Mouse (Mus musculus): ENCODE measurements around the gene Kif5c.

The Kif5c gene

DNA sequence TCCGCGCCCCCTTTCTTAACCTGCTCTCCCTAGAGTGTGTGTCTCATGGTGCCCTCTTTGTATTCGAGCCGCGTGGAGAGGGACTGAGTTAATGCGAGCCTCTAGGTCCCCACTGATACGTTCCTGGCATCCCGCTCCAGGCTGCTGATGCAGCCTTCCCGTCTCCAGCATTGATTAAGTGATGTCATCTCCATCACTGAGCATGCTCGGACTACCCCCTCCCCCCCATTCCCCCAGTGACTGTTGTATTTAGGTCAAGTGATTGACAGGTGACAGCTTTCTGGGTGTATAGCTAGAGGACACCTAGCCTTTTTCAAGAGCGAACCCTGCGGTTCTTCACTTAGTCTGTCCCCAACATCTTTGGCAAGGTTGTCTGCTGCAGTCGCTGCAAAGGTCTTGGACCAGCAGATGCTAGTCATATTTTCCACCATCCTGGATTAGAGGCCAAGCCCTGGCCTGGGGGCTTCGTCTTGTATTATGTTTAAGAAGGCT is 1.6 kb downstream of the Kif5c start:
- peak; percentile 28 for ATAC-seq (ENCODE audit: insufficient number of reproducible peaks, low FRiP score, low TSS enrichment)

DNA sequence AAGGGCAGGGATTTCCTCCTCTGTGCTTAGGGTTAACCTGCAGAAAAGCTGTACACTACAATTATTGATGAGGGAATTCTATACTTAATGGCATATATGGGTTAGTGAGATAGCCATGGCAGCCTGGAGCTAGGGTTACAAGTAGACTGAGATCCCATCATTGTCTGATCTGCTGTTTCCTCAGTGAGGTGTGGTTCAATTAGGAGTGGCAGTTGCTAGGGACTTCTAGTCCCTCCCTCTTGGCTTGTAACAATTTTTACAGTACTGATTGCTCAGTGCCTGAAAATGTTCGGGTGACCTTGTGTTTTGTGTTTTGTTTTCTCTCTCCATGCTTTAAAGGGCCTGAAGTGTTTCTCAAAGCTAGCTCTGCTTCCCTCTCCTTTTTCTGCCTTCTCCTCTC is 2.1 kb downstream of the Kif5c start:
- ATAC-seq (ENCODE audit: insufficient number of reproducible peaks, low FRiP score, low TSS enrichment), result no peak

DNA sequence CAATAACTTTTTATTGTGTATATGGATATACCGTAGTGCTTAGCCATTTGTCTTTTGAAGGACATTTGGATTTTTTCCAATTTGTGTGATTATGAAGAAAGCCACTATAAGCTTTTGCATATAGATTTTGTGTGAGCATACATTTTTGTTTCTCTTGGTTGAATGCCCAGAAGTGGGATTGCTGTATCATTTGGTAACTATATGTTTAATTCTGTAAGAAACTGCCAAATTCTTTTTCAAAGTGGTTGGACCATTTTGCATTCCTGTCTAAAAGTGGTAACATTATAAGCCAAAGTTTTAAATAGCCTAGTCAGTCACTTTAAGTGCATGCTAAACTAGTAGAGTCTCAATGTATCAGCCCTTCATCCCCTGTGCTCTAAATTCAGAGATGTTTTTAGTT is 6.5 kb downstream of the Kif5c start:
- no peak for ATAC-seq (ENCODE audit: insufficient number of reproducible peaks, low FRiP score, low TSS enrichment)

DNA sequence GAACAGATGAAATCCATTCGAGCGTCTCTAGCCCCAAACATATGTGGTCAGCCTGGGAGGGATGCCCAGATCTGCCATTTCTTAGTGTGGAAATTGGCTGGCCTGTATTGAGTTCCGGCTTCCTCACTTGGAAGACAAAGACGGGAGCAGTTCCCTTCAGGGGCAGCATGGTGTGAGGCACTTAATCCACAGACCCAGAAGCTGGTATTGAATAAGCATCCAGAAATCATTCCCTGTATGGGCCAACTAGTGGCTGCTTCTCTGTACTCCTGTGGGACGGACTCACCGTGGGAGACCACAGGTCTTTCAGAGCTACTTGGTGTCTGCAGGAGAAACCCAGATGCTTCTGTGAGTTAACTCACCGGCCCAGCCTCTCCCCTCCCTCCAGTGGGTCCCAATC is 8.5 kb downstream of the Kif5c start:
- ATAC-seq (ENCODE audit: insufficient number of reproducible peaks, low FRiP score, low TSS enrichment), result peak; percentile 84

GRCm38 (mm10) chr2:49628094-49628705 is 9.1 kb downstream of the Kif5c start:
- ATAC-seq (ENCODE audit: insufficient number of reproducible peaks, low FRiP score, low TSS enrichment), result peak; percentile 56; the same call in 1 of the 2 replicates

GRCm38 (mm10) chr2:49629181-49629580 is 10.1 kb downstream of the Kif5c start:
- no peak for ATAC-seq (ENCODE audit: insufficient number of reproducible peaks, low FRiP score, low TSS enrichment)

DNA sequence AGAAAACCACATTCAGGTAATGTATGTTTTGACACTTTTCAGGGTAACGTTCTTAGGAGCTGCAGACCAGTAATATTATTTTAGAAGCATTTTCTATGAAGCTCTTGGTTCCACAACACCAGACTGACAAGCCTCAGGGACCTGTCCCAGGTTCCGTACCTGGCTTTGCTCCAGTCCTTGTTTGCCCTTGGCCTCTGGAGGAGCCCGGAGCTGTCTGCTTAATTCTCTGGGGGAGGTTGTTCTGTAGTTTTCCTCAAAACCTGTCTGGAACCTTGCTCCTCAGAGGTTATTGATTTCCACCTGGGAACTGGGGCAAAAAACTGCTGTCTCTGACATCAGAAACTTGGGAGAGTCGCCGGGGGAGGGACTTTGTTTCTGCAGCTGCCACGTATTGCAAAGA is 11.5 kb downstream of the Kif5c start:
- ATAC-seq (ENCODE audit: insufficient number of reproducible peaks, low FRiP score, low TSS enrichment), result no peak

GRCm38 (mm10) chr2:49633231-49633630 is 14.1 kb downstream of the Kif5c start:
- no peak for ATAC-seq (ENCODE audit: insufficient number of reproducible peaks, low FRiP score, low TSS enrichment)

- no peak for ATAC-seq (ENCODE audit: insufficient number of reproducible peaks, low FRiP score, low TSS enrichment)
Measured at GRCm38 (mm10) chr2:49642761-49643160, 23.7 kb downstream of the Kif5c start.

- no peak for ATAC-seq (ENCODE audit: insufficient number of reproducible peaks, low FRiP score, low TSS enrichment)
Measured at GRCm38 (mm10) chr2:49643756-49644155, 24.7 kb downstream of the Kif5c start.

- ATAC-seq (ENCODE audit: insufficient number of reproducible peaks, low FRiP score, low TSS enrichment), result no peak
Measured at GRCm38 (mm10) chr2:49647591-49647990, 28.5 kb downstream of the Kif5c start.

DNA sequence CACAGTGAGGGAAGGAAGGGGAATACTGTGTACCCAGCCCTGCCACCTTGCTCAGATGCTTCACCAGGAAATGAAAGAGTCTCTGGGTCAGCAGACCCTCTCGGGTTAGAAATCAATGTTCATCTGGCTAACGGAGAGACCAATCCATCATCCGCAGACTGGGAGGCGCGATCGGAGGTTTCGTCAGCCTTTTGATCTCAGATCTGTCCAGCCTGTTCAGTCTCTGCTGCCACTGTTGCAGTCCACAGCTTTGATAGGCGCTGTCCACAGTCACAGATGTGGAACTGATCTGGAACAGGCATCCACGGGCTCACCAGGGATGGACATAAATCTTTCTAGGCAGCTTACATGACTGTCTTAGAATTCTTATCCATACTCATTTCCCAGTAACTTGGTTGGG is 29.2 kb downstream of the Kif5c start:
- ATAC-seq (ENCODE audit: insufficient number of reproducible peaks, low FRiP score, low TSS enrichment), result no peak

- ATAC-seq (ENCODE audit: insufficient number of reproducible peaks, low FRiP score, low TSS enrichment), result no peak
Measured at GRCm38 (mm10) chr2:49648806-49649205, 29.7 kb downstream of the Kif5c start.

DNA sequence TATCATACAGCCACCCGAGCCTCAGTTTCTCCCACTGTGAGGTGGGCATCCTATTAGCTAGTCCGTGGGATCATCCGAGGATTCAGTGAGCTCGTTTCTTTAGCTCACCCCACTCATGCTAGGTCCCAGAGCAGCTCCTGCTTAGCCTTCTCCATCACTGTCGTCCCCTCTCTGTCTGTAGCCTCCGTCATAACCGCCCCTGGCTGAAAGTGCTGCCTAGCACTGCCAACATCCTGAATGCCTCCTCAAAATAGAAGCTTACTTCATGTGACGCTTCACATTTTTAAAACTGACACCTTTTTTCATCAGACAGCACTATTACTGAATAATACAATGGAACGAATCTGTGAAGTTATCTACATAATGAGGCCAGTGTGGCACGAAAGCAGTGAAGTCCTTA is 30.1 kb downstream of the Kif5c start:
- ATAC-seq (ENCODE audit: insufficient number of reproducible peaks, low FRiP score, low TSS enrichment), result no peak

DNA sequence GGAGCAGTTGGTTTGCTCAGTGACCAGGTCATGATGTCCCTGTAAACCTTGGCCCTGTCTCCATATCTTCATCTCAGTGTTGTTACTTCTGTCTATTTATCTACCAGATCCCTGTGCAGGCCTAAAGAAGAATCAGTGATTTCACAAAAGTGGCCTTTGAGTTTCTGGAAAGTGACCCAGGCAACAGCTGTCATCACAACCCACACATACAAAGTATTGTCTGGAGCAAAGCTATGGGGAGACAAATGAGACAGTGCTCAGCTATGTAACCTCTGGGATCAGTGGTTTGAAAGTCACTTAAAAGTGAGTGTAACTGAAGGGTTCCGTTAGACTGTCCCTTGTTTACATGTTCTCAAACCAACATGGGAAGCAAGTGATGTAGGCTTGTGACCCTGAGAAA is 32.6 kb downstream of the Kif5c start:
- no peak for ATAC-seq (ENCODE audit: insufficient number of reproducible peaks, low FRiP score, low TSS enrichment)

GRCm38 (mm10) chr2:49654606-49655005 is 35.5 kb downstream of the Kif5c start:
- ATAC-seq (ENCODE audit: insufficient number of reproducible peaks, low FRiP score, low TSS enrichment), result peak; percentile 77

DNA sequence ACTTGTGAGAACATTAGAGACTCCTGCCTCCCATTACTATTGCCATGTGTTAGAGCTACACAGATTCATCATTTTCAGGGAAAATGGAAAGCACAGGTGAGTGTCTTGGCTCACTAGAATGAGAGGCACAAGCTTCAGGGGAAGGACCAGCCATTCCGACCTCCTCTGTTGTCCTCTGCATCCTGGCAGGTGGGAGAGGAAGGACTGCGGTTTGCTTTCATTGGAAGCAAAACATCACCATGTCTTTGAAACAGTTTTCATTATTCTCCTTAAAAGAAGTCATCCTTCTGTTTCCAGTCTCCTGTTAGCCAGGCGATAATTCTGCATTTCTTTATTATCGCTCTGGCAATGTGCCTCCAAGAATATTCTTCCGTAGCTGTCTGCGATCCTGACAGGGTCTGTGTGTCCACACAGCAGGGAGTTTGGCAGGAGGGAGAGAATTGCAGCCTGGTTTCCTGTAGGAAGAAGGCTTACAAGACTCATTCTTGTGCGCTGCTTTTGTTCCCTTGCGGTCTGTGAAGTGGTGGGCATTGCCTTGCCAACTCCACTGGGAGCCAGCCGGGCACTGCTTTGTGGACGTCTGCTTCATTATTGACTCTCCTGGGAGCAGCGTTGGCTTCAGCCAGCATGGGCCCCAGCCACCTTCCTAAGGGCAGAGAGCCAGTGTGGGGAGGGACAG is 36.2 kb downstream of the Kif5c start:
- ATAC-seq (ENCODE audit: insufficient number of reproducible peaks, low FRiP score, low TSS enrichment), result peak; percentile 63

DNA sequence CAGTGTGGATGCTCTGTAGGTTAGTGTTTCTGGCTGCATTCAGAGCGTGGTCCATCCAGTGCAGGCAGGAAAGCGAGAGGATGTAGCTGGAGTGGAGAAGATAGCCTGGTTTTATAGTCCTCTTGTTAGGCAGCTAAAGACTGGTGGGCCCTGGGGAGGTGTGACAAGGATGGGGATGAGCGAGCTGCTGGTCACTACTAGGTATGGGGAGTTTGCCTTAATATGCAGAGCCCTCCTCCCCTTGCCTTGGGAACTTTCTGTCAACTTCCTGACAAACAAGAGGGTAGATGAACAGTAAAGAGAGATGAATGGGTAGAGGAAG is 36.7 kb downstream of the Kif5c start:
- ATAC-seq (ENCODE audit: insufficient number of reproducible peaks, low FRiP score, low TSS enrichment), result no peak

GRCm38 (mm10) chr2:49656988-49657387 is 37.9 kb downstream of the Kif5c start:
- ATAC-seq (ENCODE audit: insufficient number of reproducible peaks, low FRiP score, low TSS enrichment), result no peak

- no peak for ATAC-seq (ENCODE audit: insufficient number of reproducible peaks, low FRiP score, low TSS enrichment)
Measured at GRCm38 (mm10) chr2:49657666-49658065, 38.6 kb downstream of the Kif5c start.

- no peak for ATAC-seq (ENCODE audit: insufficient number of reproducible peaks, low FRiP score, low TSS enrichment)
Measured at GRCm38 (mm10) chr2:49658988-49659387, 39.9 kb downstream of the Kif5c start.

DNA sequence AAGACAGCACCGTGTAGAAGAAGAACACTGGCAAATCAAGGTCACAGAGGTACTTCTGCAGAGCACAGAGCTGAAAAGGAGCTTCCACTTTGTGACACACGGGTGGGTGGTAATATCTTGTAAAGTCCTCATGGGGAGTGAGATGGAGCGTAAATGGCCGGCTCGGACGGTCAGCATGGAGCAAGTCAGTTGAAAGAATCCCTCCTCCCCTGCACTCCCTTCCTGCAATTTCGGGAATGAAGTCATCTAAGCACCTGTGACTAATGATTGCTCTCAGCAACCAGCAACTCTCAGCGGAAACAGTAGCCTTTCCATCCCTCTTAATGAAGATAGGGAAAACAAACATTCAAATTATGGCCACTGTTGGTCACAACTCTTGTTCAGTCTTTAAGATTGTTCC is 40.9 kb downstream of the Kif5c start:
- no peak for ATAC-seq (ENCODE audit: insufficient number of reproducible peaks, low FRiP score, low TSS enrichment)
